Mouse (Mus musculus): ENCODE measurements around the gene Glg1.
"Not testable (repeated sequence)": the region's sequence is repeated elsewhere in the genome, so short reads cannot be mapped to it uniquely, and the experiment has no call there.

Glg1 gene

GRCm38 (mm10) chr8:111252487-111253112, 6.4 kb downstream of the Glg1 start:
- no peak for DNase-seq (ENCODE audit: low read depth in 2 of 2, low spot score in 2 of 2)

DNA sequence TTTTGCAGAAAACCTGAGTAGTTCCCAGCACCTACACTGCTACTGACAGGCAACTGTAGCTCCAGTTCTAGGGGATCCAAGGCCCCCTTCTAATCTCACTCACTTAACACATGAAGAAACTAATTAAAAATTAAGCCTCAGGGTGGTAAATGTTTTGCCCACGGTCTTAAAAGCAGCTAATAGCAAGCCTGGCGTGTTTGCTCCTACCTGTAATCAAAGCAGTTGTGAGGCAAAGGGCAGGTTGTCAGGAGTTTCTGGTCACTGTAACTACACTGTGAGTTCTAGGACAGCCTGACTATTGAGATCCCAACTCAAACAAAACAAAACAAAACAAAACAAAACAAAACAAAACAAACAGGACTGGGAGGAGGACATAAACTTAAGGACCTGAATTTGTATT, 8.9 kb downstream of the Glg1 start:
- DNase-seq (ENCODE audit: low read depth in 2 of 2, low spot score in 2 of 2), result no peak

DNA sequence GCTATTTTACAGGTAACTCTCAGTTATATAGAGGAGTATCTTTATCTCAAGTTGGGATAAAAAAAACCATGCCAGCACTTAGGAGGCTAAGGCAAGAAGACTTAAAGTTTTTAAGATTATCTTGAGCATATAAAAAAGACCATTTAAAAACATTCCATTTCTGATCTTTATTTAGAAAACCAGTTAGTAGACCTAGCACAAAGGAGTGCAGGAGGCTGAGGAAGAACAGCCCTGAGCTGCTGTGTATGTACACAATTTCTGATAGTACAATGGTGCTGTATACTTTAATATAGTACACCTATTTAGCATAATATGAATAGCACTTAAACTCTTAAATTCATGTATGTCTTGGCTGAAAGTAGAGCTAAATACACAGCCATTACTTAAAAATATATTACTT, 10.9 kb downstream of the Glg1 start:
- DNase-seq (ENCODE audit: low read depth in 2 of 2, low spot score in 2 of 2), result no peak

DNA sequence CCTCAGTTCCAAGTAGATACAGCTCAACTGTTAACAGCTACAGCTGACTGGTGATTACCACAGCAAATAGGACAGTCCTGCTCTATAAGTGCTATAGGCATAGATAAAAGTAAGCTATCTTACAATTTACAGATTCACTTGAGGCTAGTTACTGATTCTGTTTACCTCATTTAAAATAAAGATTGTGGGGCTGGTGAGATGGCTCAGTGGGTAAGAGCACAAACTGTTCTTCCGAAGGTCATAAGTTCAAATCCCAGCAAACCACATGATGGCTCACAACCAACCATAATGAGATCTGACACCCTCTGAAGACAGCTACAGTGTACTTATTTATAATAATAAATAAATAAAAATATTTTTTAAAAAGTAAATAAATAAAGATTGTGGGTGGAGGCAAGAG, 12.2 kb downstream of the Glg1 start:
- not testable (repeated sequence) for DNase-seq (ENCODE audit: low read depth in 2 of 2, low spot score in 2 of 2)

DNA sequence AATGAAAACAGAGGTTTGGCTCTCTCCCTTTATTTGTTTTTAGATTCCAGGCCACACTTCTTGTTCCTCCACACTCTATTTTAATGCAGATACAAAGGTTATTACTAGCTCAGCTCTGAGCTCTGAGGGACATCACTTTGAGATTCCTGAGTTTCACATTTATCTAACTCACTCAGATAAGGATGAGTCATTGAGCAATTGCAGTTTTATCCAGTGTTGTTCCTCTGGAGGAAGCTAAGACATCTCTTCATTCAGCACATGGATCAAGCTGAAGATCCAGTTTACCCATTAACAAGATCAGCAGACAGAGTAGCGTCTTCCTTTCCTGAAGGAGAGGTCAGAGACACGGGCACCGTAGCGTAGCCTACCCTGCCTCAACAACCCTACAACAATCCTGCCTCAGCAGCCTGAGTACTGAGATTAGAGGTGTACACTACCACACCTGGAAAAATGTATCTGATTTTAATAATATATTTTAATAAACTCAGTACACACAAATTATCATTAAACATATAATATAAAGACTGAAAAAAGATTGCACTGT, 12.7 kb downstream of the Glg1 start:
- DNase-seq (ENCODE audit: low read depth in 2 of 2, low spot score in 2 of 2), result no peak

DNA sequence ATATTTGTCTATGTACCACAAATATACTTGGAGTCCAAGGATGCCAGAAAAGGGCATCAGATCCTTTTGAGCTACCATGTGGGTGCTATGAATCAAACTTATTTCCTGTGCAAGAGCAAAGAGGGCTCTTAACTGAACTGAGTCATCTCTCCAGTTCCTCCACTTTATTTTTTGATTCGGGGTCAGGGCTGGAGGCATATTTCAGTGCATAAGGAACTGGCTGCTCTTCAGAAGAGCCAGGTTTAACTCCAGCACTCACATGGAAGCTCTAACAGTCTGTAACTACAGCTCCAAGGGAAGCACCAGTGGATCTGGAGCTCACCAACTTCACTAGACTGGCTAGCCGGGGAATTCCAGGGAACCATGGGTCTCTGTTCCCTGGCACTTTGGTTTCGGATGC, 21.7 kb downstream of the Glg1 start:
- no peak for DNase-seq (ENCODE audit: low read depth in 2 of 2, low spot score in 2 of 2)

- no peak for DNase-seq (ENCODE audit: low read depth in 2 of 2, low spot score in 2 of 2)
These were observed 25.3 kb downstream of the Glg1 start for GRCm38 (mm10) chr8:111233730-111234129.

GRCm38 (mm10) chr8:111224153-111224552, 34.9 kb downstream of the Glg1 start:
- no peak for DNase-seq (ENCODE audit: low read depth in 2 of 2, low spot score in 2 of 2)

GRCm38 (mm10) chr8:111218107-111218506, 40.9 kb downstream of the Glg1 start:
- no peak for DNase-seq (ENCODE audit: low read depth in 2 of 2, low spot score in 2 of 2)

DNA sequence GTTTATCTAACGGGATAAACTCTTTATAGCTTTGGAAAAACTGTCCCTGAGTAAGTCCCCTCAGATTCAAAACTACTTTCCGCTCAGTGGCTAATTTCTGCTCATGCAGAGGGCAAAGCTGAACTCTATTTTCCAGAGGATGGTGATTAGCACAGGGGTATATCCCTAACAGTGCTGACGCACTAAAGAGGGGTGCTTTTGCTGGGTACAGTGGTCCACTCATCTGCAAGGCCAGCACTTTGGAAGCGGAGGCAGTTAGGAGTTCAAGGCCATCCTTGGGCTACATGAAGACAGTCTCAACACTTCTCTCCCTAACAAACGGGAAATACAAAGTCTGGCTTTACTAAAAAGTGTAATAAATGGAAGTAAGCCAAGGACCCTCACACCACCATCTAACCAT, 45.6 kb downstream of the Glg1 start:
- DNase-seq (ENCODE audit: low read depth in 2 of 2, low spot score in 2 of 2), result no peak

DNA sequence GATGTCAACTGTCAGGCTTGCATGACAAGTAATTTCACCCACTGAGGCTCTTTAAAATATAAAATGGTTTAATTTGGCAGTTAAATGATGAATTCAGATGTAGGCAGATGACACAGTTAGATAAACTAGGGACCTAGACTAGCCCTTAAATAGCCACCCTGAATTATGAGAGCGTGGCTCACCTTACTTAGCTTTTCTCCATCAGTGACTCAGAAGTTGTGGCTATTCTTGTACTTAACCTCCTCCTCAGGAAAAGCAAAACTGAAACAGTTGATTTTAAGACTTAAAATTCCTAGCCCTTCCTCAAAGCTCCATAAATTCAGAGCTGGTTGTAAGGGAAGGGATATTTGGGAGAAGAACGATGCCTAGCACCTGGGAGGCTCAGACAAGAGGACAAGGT, 47.8 kb downstream of the Glg1 start:
- no peak for DNase-seq (ENCODE audit: low read depth in 2 of 2, low spot score in 2 of 2)

DNA sequence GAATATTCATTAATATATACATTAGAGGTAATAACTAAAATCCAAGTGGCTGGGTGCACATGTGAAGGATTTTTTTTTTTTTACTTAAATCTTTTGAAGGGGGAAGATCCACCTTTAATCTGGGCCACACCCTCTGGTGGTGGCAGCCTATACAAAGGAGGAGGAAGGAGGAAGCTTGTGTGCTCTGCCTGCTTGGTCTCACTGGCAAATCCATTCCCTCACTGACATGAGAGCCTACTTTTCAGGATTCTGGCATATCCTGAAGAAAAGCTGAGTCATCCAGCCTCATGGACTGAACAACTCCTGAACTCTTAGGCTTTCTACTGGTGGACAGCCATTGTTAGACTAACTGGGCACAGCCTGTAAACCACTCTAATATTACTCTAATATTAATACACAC, 49.1 kb downstream of the Glg1 start:
- DNase-seq (ENCODE audit: low read depth in 2 of 2, low spot score in 2 of 2), result no peak

- no peak for DNase-seq (ENCODE audit: low read depth in 2 of 2, low spot score in 2 of 2)
These were observed 52.7 kb downstream of the Glg1 start for GRCm38 (mm10) chr8:111206321-111206720.

- no peak for DNase-seq (ENCODE audit: low read depth in 2 of 2, low spot score in 2 of 2)
These were observed 54.0 kb downstream of the Glg1 start for GRCm38 (mm10) chr8:111205033-111205432.

- no peak for DNase-seq (ENCODE audit: low read depth in 2 of 2, low spot score in 2 of 2)
These were observed 55.7 kb downstream of the Glg1 start for GRCm38 (mm10) chr8:111203341-111203740.

DNA sequence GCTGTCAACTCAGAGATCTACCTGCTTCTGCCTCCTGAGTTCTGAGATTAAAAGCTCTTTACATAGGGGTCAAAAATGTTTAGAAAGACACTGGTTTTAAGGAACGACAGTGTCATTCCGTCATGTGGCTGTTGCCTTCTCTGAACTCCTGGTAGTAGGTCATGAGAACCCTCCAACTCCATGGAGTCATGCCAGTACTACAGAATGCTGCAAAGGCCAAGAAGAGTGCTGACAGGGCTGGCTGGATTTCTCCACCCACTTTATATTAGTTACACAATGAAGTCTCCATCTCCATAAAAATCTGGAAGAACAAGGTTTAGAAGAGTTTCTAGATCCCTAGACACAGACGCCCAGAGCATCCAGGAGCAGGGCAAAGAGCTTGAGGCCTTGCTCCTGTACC, 61.0 kb downstream of the Glg1 start:
- no peak for DNase-seq (ENCODE audit: low read depth in 2 of 2, low spot score in 2 of 2)

DNA sequence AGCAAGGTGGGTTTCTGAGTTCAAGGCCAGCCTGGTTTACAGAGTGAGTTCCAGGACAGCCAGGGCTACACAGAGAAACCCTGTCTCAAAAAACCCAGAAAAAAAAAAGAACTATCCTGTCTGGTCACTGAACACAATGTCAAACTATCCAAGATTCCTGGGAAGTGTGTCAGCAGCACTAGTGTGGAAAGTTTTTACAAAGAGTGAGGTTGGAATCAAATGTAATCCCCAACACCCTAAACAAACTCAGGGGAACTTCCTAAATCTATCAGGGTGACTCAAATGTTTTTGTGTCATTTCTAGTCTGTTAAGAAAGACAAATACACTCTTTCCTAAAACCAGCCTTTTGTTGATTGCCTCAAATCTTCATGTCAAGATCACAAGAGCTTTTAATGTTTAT, 62.8 kb downstream of the Glg1 start:
- DNase-seq (ENCODE audit: low read depth in 2 of 2, low spot score in 2 of 2), result no peak

DNA sequence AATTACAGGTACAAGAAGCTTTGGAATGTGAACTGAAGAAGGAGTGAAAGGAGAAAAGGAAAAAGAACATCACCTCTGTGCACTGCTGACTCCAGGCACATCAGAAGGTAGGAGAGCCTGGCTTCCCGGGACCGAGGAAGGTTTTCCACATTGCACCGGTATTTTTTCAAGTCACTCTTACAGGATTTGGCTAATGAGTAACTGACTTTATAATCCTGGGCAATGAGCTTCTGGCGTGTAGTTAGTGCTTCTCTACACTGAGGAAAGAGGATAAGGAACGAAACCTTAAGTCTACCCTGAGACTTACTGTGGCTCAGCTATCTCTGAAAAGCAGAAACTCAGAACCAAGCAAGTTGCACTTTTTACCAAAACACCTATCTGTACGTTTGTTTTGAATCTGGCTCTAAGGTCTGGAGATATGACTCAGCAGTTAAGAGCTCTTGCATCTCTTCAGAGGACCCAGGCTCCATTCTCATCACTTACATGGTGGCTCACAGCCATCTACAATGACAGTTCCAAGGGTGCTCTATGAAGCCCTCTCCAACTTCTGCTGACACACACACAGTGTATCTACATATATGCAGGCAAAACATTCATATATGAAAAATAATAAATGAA, 70.3 kb downstream of the Glg1 start:
- DNase-seq (ENCODE audit: low read depth in 2 of 2, low spot score in 2 of 2), result no peak

DNA sequence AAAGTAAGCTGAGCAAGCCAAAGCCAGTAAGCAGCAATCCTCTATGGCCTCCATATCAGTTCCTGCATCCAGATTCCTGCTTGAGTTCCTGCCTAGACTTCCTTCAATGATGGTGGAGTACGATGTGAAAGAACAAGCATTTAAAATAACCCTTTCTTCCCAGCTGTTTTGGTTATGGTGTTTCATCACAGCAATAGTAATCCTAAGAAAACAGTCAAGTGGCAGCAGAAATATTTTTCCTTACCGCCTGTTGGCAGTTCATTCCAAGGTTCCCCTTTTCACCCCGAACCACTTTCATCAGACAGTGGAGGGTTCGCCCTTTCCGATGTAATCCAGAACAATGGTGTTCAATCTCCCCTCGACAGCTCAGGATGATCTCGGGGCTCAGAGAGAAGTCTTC, 71.5 kb downstream of the Glg1 start:
- no peak for DNase-seq (ENCODE audit: low read depth in 2 of 2, low spot score in 2 of 2)

GRCm38 (mm10) chr8:111185472-111185947, 73.5 kb downstream of the Glg1 start:
- no peak for DNase-seq (ENCODE audit: low read depth in 2 of 2, low spot score in 2 of 2)

- no peak for DNase-seq (ENCODE audit: low read depth in 2 of 2, low spot score in 2 of 2)
These were observed 87.4 kb downstream of the Glg1 start for GRCm38 (mm10) chr8:111171661-111172060.

GRCm38 (mm10) chr8:111157617-111158016, 101.4 kb downstream of the Glg1 start:
- DNase-seq (ENCODE audit: low read depth in 2 of 2, low spot score in 2 of 2), result peak; percentile 14 to 28
